Mouse (Mus musculus) embryonic fibroblast, embryonic 13.5 days (primary cell): ENCODE measurements around the gene Pilrb2. TPM values are rescaled to one million over a fixed set of nuclear protein-coding genes. Genes with fewer than 3 reads are reported as not detected.

Source experiments
- H3K27ac ChIP-seq: 2 replicates; pipeline ENCODE4 v1.5.1; 2012; ENCODE audit warnings: low read length, control low read depth, inconsistent platforms; ENCODE audit not compliant: insufficient read depth
- H3K4me1 ChIP-seq: 2 replicates; pipeline ENCODE4 v1.6.1; 2011; ENCODE audit warnings: low read length; ENCODE audit not compliant: control insufficient read depth, insufficient read depth
- H3K4me3 ChIP-seq: 2 replicates; pipeline ENCODE4 v1.5.1; 2011; ENCODE audit warnings: mild to moderate bottlenecking, control low read depth, low read length; ENCODE audit not compliant: insufficient read depth
- CTCF ChIP-seq: IDR thresholded peaks from 2 replicates; pipeline ENCODE4 v1.5.1; 2011; ENCODE audit warnings: mild to moderate bottlenecking, control low read depth, low read length, moderate library complexity, borderline replicate concordance; ENCODE audit not compliant: insufficient read depth
- POLR2A ChIP-seq: IDR thresholded peaks from 2 replicates; pipeline ENCODE4 v1.6.1; 2011; ENCODE audit warnings: low read depth, mild to moderate bottlenecking, control low read depth, low read length, moderate library complexity
- polyA plus RNA-seq: library from polyadenylated mRNA; stranded (reverse); fragments of >200 nt; gene quantifications from 2 replicates; pipeline ENCODE4 v1.2.4, GENCODE M21; 2011; ENCODE audit warnings: low read depth; ENCODE audit not compliant: missing spikeins, insufficient read length

Gene Pilrb2
- polyA plus RNA-seq, 1 experiment: not detected

DNA sequence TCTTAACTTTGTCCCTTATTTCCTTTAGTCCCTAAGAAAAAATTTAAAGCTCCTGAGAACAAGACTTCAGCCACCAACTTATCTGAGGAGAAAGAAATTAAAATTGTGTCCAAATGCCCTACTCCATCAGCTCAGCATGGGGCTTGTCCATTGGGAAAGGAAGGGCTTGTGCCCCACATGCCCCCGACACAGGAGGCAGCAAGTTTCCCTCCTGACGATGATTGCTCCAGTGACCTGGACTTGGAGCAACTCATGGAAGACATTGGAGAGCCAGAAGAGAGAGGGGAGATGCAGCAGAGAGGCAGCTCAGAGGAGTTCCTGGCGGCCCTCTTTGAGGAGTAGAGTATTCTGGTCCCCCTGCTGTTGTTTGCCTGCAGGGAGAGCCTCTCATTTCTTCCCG, 49.5 kb downstream of the Pilrb2 start:
- H3K4me1 ChIP-seq: no peaks in the 10 kb centered on the region
- no peak overlapping the region for H3K4me3 ChIP-seq
- TF ChIP-seq POLR2A (no peak), CTCF (no peak)
- no peak overlapping the region for H3K27ac ChIP-seq

DNA sequence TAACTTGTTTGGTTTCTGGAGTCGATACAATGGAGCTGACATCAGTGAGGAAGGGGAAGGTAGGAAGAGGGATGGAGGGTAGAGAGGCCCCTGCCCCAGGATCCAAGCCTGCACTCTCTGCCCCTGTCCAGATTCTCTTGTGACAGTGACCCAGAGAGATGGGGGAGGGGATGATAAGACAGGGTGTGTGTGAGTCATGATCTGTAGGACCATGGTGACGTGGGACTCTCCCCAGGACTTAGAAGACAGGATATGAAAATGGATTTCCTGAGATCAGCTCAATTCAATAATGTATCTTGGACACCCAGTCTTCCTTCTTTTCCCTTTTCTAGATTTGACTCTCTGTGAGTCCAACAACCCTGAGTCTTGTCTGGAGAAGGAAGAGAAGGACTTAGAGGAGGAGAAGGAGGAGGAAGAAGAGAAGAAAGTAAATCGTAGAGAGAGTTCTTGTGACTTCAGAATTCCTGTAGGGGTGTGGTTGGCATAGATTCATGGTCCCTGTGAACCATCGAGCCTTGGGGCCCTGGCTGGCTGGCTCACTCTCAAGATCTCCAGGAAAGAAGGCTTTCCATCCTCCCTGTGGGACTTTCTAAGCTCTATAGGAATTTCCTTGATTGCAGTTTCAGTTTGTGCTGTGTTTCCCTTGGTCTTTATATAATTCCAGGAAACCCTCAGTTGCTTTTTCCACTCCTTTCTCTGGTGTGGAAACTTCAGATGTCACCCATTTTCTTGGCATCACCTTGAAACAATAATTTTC, 54.0 kb downstream of the Pilrb2 start:
- Histone ChIP-seq H3K27ac (no peak overlapping the region), H3K4me1 (no peaks in the 10 kb centered on the region), H3K4me3 (no peak overlapping the region)
- TF ChIP-seq POLR2A (no peak), CTCF (no peak)

Other genes starting within 250 kb of the Pilrb2 start
- gene Fbxo24, start 242.8 kb downstream of the Pilrb2 start, polyA plus RNA-seq: 0.60 and 0.67 TPM in 2 replicates
- gene Lrch4, start 242.7 kb downstream of the Pilrb2 start, polyA plus RNA-seq: 17.5 and 29.1 TPM in 2 replicates
- 3.0 and 3.5 TPM in 2 replicates for gene Gm20605, start 242.6 kb downstream of the Pilrb2 start, polyA plus RNA-seq
- gene Sap25, start 230.5 kb downstream of the Pilrb2 start, polyA plus RNA-seq: 2.5 and 3.4 TPM in 2 replicates
- 0.22 and 0.37 TPM in 2 replicates for gene Irs3, start 226.1 kb downstream of the Pilrb2 start, polyA plus RNA-seq
- gene Agfg2, start 187.1 kb downstream of the Pilrb2 start, polyA plus RNA-seq: 15.1 and 22.0 TPM in 2 replicates
- 5.7 and 7.0 TPM in 2 replicates for gene Nyap1, start 130.2 kb downstream of the Pilrb2 start, polyA plus RNA-seq
- 66.6 and 71.5 TPM in 2 replicates for gene Tsc22d4, start 126.1 kb downstream of the Pilrb2 start, polyA plus RNA-seq
- 11.5 and 14.6 TPM in 2 replicates for gene Ppp1r35, start 93.0 kb downstream of the Pilrb2 start, polyA plus RNA-seq
- 27.7 and 34.8 TPM in 2 replicates for gene Mepce, start 84.2 kb downstream of the Pilrb2 start, polyA plus RNA-seq
- gene Zcwpw1, start 84.0 kb downstream of the Pilrb2 start, polyA plus RNA-seq: 3.5 and 7.1 TPM in 2 replicates
- gene Pilra, start 35.5 kb downstream of the Pilrb2 start, polyA plus RNA-seq: 0.53 TPM in 1 of 2 replicates, not detected in the other
- not detected in 2 replicates for gene Pilrb1, start 13.7 kb downstream of the Pilrb2 start, polyA plus RNA-seq
- not detected in 2 replicates for gene Cyp3a13, start 49.8 kb upstream of the Pilrb2 start, polyA plus RNA-seq
- 0.18 TPM in 1 of 2 replicates, not detected in the other for gene Gjc3, start 91.3 kb upstream of the Pilrb2 start, polyA plus RNA-seq
- gene Azgp1, start 109.7 kb upstream of the Pilrb2 start, polyA plus RNA-seq: not detected in 2 replicates
- not detected in 2 replicates for gene Smok3a, start 149.4 kb upstream of the Pilrb2 start, polyA plus RNA-seq
- not detected in 2 replicates for gene Smok3b, start 149.6 kb upstream of the Pilrb2 start, polyA plus RNA-seq
- not detected in 2 replicates for gene Smok3c, start 181.4 kb upstream of the Pilrb2 start, polyA plus RNA-seq
- gene Zkscan1, start 213.3 kb upstream of the Pilrb2 start, polyA plus RNA-seq: 24.1 and 25.2 TPM in 2 replicates
- 15.0 and 22.2 TPM in 2 replicates for gene Zscan21, start 245.1 kb upstream of the Pilrb2 start, polyA plus RNA-seq